Mouse (Mus musculus) limb, embryonic 15.5 days (tissue): ENCODE results near the gene Zfp143. TPM values are rescaled to one million over a fixed set of nuclear protein-coding genes. Genes with fewer than 3 reads are reported as not detected.
"Not testable (repeated sequence)": the region's sequence is repeated elsewhere in the genome, so short reads cannot be mapped to it uniquely, and the experiment has no call there.

ENCODE experiments used
- ATAC-seq: fragments of 200-750 bp; cut with Nextera tagmentation; 2 replicates; pipeline ENCODE4 v1.8.0; 2017; ENCODE audit warnings: low read depth, moderate TSS enrichment; ENCODE audit not compliant: insufficient number of reproducible peaks, low FRiP score, low TSS enrichment
- H3K27ac ChIP-seq: fragments of 300-500 bp; sonication (generic); 2 replicates; pipeline ENCODE4 v1.5.1; 2015; ENCODE audit warnings: moderate library complexity, mild to moderate bottlenecking, inconsistent platforms
- H3K27me3 ChIP-seq: fragments of 300-500 bp; sonication (generic); 2 replicates; pipeline ENCODE4 v1.6.1; 2015; ENCODE audit warnings: inconsistent platforms
- H3K36me3 ChIP-seq: fragments of 300-500 bp; sonication (generic); 2 replicates; pipeline ENCODE4 v1.6.1; 2015; ENCODE audit warnings: inconsistent platforms
- H3K4me1 ChIP-seq: fragments of 300-500 bp; sonication (generic); 2 replicates; pipeline ENCODE4 v1.6.1; 2015; ENCODE audit warnings: inconsistent platforms
- H3K4me2 ChIP-seq: fragments of 300-500 bp; sonication (generic); 2 replicates; pipeline ENCODE4 v1.6.1; 2015; ENCODE audit warnings: mild to moderate bottlenecking, inconsistent platforms
- H3K4me3 ChIP-seq: fragments of 300-500 bp; sonication (generic); 2 replicates; pipeline ENCODE4 v1.5.1; 2015; ENCODE audit warnings: mild to moderate bottlenecking, inconsistent platforms
- H3K9ac ChIP-seq: fragments of 300-500 bp; sonication (generic); 2 replicates; pipeline ENCODE4 v1.6.1; 2015; ENCODE audit warnings: inconsistent platforms
- H3K9me3 ChIP-seq: fragments of 300-500 bp; sonication (generic); 2 replicates; pipeline ENCODE4 v1.6.1; 2016; ENCODE audit warnings: inconsistent platforms
- WGBS: fragments of 180-500 bp; shearing (Covaris S2); methylation state at CpG from one replicate; pipeline ENCODE4 v1.1.7; 2015; 5-methylcytosine and 5-hydroxymethylcytosine counted together
- polyA plus RNA-seq: library from polyadenylated mRNA; unstranded; fragments of >200 nt; fragmentation: Nextera tagmentation; extraction: Ambion mirVana; gene quantifications from 2 replicates; pipeline ENCODE4 v1.2.1, GENCODE M21; 2015

Gene Zfp143
- polyA plus RNA-seq, 1 experiment from 2014 or later, result 17.9 TPM

GRCm38 (mm10) chr7:110120157-110120784 is 59.3 kb downstream of the Zfp143 start:
- 80% methylated on average over 2 of the region's 2 CpGs for WGBS
- ATAC-seq, result no peak
- H3K4me3 ChIP-seq, result no peak overlapping the region
- no peaks in the 10 kb centered on the region for H3K9me3 ChIP-seq
- H3K27me3 ChIP-seq, result no peaks in the 10 kb centered on the region
- no peak overlapping the region for H3K27ac ChIP-seq
- no peak overlapping the region for H3K9ac ChIP-seq
- H3K4me1 ChIP-seq, result peaks cover 5% of the 10 kb centered on the region
- 0 out of 2 replicates have a peak overlapping the region, but pooled peaks have one; percentile 72 for H3K4me2 ChIP-seq
- no peaks in the 10 kb centered on the region for H3K36me3 ChIP-seq

- Histone ChIP-seq H3K27ac (peak overlapping the region; percentile 86), H3K27me3 (no peaks in the 10 kb centered on the region), H3K4me3 (peak overlapping the region; percentile 95), H3K4me2 (peak overlapping the region; percentile 72), H3K4me1 (peaks cover 5% of the 10 kb centered on the region), H3K9ac (peak overlapping the region; percentile 71), H3K9me3 (no peaks in the 10 kb centered on the region), H3K36me3 (no peaks in the 10 kb centered on the region)
- WGBS, result 2% methylated on average over 9 of the region's 9 CpGs
- ATAC-seq, result no peak
Observed at GRCm38 (mm10) chr7:110121162-110121515, 60.1 kb downstream of the Zfp143 start.

- H3K27me3 ChIP-seq, result no peaks in the 10 kb centered on the region
- WGBS, result under 1% methylated on average over 81 of the region's 81 CpGs
- H3K4me3 ChIP-seq, result peak within 1 kb of the TSS; percentile 95
- peak; percentile 98 for ATAC-seq
- no peaks in the 10 kb centered on the region for H3K9me3 ChIP-seq
- H3K4me1 ChIP-seq, result peaks cover 5% of the 10 kb centered on the region
- H3K4me2 ChIP-seq, result peak within 1 kb of the TSS; percentile 72
- H3K27ac ChIP-seq, result peak within 1 kb of the TSS; percentile 94
- peak within 1 kb of the TSS; percentile 80 for H3K9ac ChIP-seq
- no peaks in the 10 kb centered on the region for H3K36me3 ChIP-seq
Observed at GRCm38 (mm10) chr7:110121516-110122288, 60.7 kb downstream of the Zfp143 start, which contains the start of gene Wee1. TSS of gene Wee1 (plus strand) at chr7:110122046.

- H3K9me3 ChIP-seq, result no peaks in the 10 kb centered on the region
- peaks cover 3% of the 10 kb centered on the region; the same call in 1 of the 2 replicates for H3K36me3 ChIP-seq
- peak overlapping the region; percentile 95 for H3K4me3 ChIP-seq
- H3K9ac ChIP-seq, result peak overlapping the region; percentile 80
- peak; percentile 0; the same call in 1 of the 2 replicates for ATAC-seq
- H3K4me1 ChIP-seq, result peaks cover 5% of the 10 kb centered on the region
- peak overlapping the region; percentile 94 for H3K27ac ChIP-seq
- WGBS, result under 1% methylated on average over 27 of the region's 27 CpGs
- peak overlapping the region; percentile 72 for H3K4me2 ChIP-seq
- H3K27me3 ChIP-seq, result no peaks in the 10 kb centered on the region
Observed at GRCm38 (mm10) chr7:110122289-110122564, 61.2 kb downstream of the Zfp143 start.

GRCm38 (mm10) chr7:110122565-110123422 is 61.8 kb downstream of the Zfp143 start:
- H3K27ac ChIP-seq, result peak overlapping the region; percentile 94
- no peaks in the 10 kb centered on the region for H3K9me3 ChIP-seq
- H3K4me2 ChIP-seq, result peak overlapping the region; percentile 72
- WGBS, result under 1% methylated on average over 73 of the region's 74 CpGs
- peaks cover 5% of the 10 kb centered on the region for H3K4me1 ChIP-seq
- peak overlapping the region; percentile 95 for H3K4me3 ChIP-seq
- ATAC-seq, result peak; percentile 7; the same call in 1 of the 2 replicates
- peaks cover 6% of the 10 kb centered on the region; the same call in 1 of the 2 replicates for H3K36me3 ChIP-seq
- no peaks in the 10 kb centered on the region for H3K27me3 ChIP-seq
- H3K9ac ChIP-seq, result peak overlapping the region; percentile 80

GRCm38 (mm10) chr7:110123844-110124555 is 63.0 kb downstream of the Zfp143 start:
- Histone ChIP-seq H3K9ac (no peak overlapping the region), H3K9me3 (no peaks in the 10 kb centered on the region), H3K4me3 (peak overlapping the region; percentile 95), H3K36me3 (peaks cover 11% of the 10 kb centered on the region; the same call in 1 of the 2 replicates), H3K27ac (no peak overlapping the region), H3K4me2 (peak overlapping the region; percentile 72), H3K4me1 (peaks cover 5% of the 10 kb centered on the region), H3K27me3 (no peaks in the 10 kb centered on the region)
- 45% methylated on average over 12 of the region's 12 CpGs for WGBS
- ATAC-seq, result no peak

- WGBS, result 82% methylated on average over 2 of the region's 2 CpGs
- no peak overlapping the region for H3K27ac ChIP-seq
- no peak overlapping the region for H3K4me2 ChIP-seq
- H3K27me3 ChIP-seq, result no peaks in the 10 kb centered on the region
- H3K36me3 ChIP-seq, result peaks cover 36% of the 10 kb centered on the region
- H3K9ac ChIP-seq, result no peak overlapping the region
- H3K4me3 ChIP-seq, result no peak overlapping the region
- no peak for ATAC-seq
- no peaks in the 10 kb centered on the region for H3K9me3 ChIP-seq
- H3K4me1 ChIP-seq, result peaks cover 5% of the 10 kb centered on the region
Observed at GRCm38 (mm10) chr7:110128566-110128965, 67.5 kb downstream of the Zfp143 start.

GRCm38 (mm10) chr7:110132272-110132671 is 71.3 kb downstream of the Zfp143 start:
- H3K36me3 ChIP-seq, result peaks cover 63% of the 10 kb centered on the region
- H3K27me3 ChIP-seq, H3K4me2 ChIP-seq, H3K27ac ChIP-seq, H3K9ac ChIP-seq, H3K9me3 ChIP-seq, ATAC-seq, H3K4me1 ChIP-seq, H3K4me3 ChIP-seq: not testable (repeated sequence)
- WGBS, result 88% methylated on average over 2 of the region's 2 CpGs

- H3K27me3 ChIP-seq, result no peaks in the 10 kb centered on the region
- peaks cover 70% of the 10 kb centered on the region for H3K36me3 ChIP-seq
- WGBS, result 95% methylated on average over 5 of the region's 5 CpGs
- no peaks in the 10 kb centered on the region for H3K9me3 ChIP-seq
- no peak for ATAC-seq
- no peak overlapping the region for H3K4me3 ChIP-seq
- H3K27ac ChIP-seq, result no peak overlapping the region
- H3K9ac ChIP-seq, result no peak overlapping the region
- no peak overlapping the region for H3K4me2 ChIP-seq
- H3K4me1 ChIP-seq, result no peaks in the 10 kb centered on the region
Observed at GRCm38 (mm10) chr7:110133988-110134387, 73.0 kb downstream of the Zfp143 start.

- H3K4me3 ChIP-seq, result no peak overlapping the region
- no peak overlapping the region for H3K27ac ChIP-seq
- no peaks in the 10 kb centered on the region for H3K9me3 ChIP-seq
- no peaks in the 10 kb centered on the region for H3K27me3 ChIP-seq
- H3K9ac ChIP-seq, result no peak overlapping the region
- no peak overlapping the region for H3K4me2 ChIP-seq
- 89% methylated on average over 2 of the region's 2 CpGs for WGBS
- H3K36me3 ChIP-seq, result peaks cover 87% of the 10 kb centered on the region
- no peaks in the 10 kb centered on the region for H3K4me1 ChIP-seq
- ATAC-seq, result no peak
Observed at GRCm38 (mm10) chr7:110138538-110138937, 77.5 kb downstream of the Zfp143 start.

GRCm38 (mm10) chr7:110143863-110144262 is 82.8 kb downstream of the Zfp143 start:
- H3K4me2 ChIP-seq, result no peak overlapping the region
- H3K4me3 ChIP-seq, result no peak overlapping the region
- no peak overlapping the region for H3K9ac ChIP-seq
- no peaks in the 10 kb centered on the region for H3K4me1 ChIP-seq
- H3K9me3 ChIP-seq, result no peaks in the 10 kb centered on the region
- no peak for ATAC-seq
- 83% methylated on average over 1 of the region's 1 CpGs for WGBS
- no peaks in the 10 kb centered on the region for H3K27me3 ChIP-seq
- H3K27ac ChIP-seq, result no peak overlapping the region
- H3K36me3 ChIP-seq, result peaks cover 57% of the 10 kb centered on the region
